Comparison of ENCODE assay signal across 28 mouse cellular contexts in genomic region chr6:122101671-122102070, GRCm38 (mm10).
"Had no signal": no experiment of that assay in that cellular context is flagged by ENCODE, and none has a peak within 500 bp of the region (broad histone marks: within the 10 kb centered on the region; RNA-seq: fewer than 3 reads in every experiment).

No protein-coding gene starts in this region.

- H3K9me3 ChIP-seq: embryonic facial prominence, embryonic 13.5 days; embryonic facial prominence, embryonic 15.5 days; forebrain, embryonic 15.5 days had no signal

- H3K4me2 ChIP-seq: embryonic facial prominence, embryonic 12.5 days; embryonic facial prominence, embryonic 13.5 days; embryonic facial prominence, embryonic 15.5 days; forebrain, embryonic 12.5 days; forebrain, embryonic 13.5 days; forebrain, embryonic 15.5 days had no signal

- H3K27ac ChIP-seq: embryonic facial prominence, embryonic 10.5 days; embryonic facial prominence, embryonic 12.5 days; embryonic facial prominence, embryonic 13.5 days; embryonic facial prominence, embryonic 15.5 days; forebrain, embryonic 10.5 days; forebrain, embryonic 12.5 days; forebrain, embryonic 13.5 days; forebrain, embryonic 15.5 days; gastrocnemius, adult 2 months; heart, adult 2 months had no signal

- ATAC-seq: forebrain, embryonic 13.5 days; forebrain, embryonic 14.5 days; forebrain, embryonic 15.5 days; forebrain, embryonic 16.5 days; forebrain, postnatal 0 days had no signal

- DNase-seq: cerebellum, adult 8-10 months; cerebellum, adult 9-10 months; cerebellum, adult 9-11 months; cerebellum, postnatal 10 days; cerebellum, postnatal 14 days; cerebellum, postnatal 25 days; cerebellum, postnatal 36 days; embryo, embryonic 11 days; forebrain, postnatal 0 days; gastrocnemius, adult 2 months; gastrocnemius, postnatal 10 days; gastrocnemius, postnatal 14 days; gastrocnemius, postnatal 25 days; gastrocnemius, postnatal 36 days; heart, adult 11 months; heart, adult 18-20 months; heart, adult 2 months had no signal

- H3K27me3 ChIP-seq: embryonic facial prominence, embryonic 12.5 days; embryonic facial prominence, embryonic 13.5 days; embryonic facial prominence, embryonic 15.5 days; forebrain, embryonic 12.5 days; forebrain, embryonic 13.5 days; forebrain, embryonic 15.5 days had no signal

- H3K4me1 ChIP-seq: embryonic facial prominence, embryonic 10.5 days; embryonic facial prominence, embryonic 12.5 days; embryonic facial prominence, embryonic 13.5 days; embryonic facial prominence, embryonic 15.5 days; forebrain, embryonic 10.5 days; forebrain, embryonic 12.5 days; forebrain, embryonic 13.5 days; forebrain, embryonic 15.5 days had no signal

- H3K9ac ChIP-seq: embryonic facial prominence, embryonic 12.5 days; embryonic facial prominence, embryonic 13.5 days; embryonic facial prominence, embryonic 15.5 days; forebrain, embryonic 12.5 days; forebrain, embryonic 13.5 days; forebrain, embryonic 15.5 days; forebrain, postnatal 0 days had no signal

- H3K36me3 ChIP-seq: embryonic facial prominence, embryonic 10.5 days; embryonic facial prominence, embryonic 12.5 days; embryonic facial prominence, embryonic 13.5 days; embryonic facial prominence, embryonic 15.5 days; forebrain, embryonic 10.5 days; forebrain, embryonic 12.5 days; forebrain, embryonic 15.5 days had no signal

- H3K4me3 ChIP-seq: embryonic facial prominence, embryonic 10.5 days; embryonic facial prominence, embryonic 12.5 days; embryonic facial prominence, embryonic 13.5 days; embryonic facial prominence, embryonic 15.5 days; erythroblast, embryonic 14.5 days; forebrain, embryonic 10.5 days; forebrain, embryonic 12.5 days; forebrain, embryonic 13.5 days; forebrain, embryonic 15.5 days; gastrocnemius, adult 2 months; heart, adult 2 months had no signal
